Mouse (Mus musculus): ENCODE data around the gene Usp48. TPM values are rescaled to one million over a fixed set of nuclear protein-coding genes. Genes with fewer than 3 reads are reported as not detected.
A peak's percentile ranks its signal among the peaks of the same experiment; 100 is the strongest.

The Usp48 gene
- total RNA-seq, 2 experiments from 2014 or later, result 76.5 to 113 TPM

DNA sequence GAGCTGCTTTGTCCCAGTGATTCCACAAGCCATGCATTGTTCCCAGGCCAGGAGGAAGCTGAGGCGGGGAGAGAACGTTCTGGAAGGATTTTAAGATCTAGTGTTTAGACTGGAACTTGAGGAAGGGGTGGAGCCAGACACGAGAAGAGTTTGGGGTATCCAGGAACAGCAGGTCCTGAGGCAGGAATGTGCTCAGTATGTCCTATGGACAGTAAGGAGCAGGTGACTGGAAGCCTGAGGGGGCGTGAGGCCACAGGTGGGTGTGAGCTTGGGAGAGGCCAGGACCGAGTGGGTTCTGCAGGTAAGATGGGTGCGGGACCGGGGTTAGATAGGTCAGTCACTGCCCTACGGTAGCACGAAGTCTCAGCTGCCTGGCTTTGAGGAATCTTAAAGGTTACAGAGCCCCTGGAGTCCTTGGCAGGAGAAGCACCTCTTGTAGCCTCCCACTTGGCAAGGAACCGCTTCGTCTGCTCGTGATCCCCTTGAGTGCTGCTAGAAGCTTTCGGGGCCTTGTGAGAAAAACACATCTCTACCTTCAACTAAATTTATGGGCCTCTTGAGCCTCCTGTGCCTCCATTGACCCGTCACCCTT is 93.8 kb downstream of the Usp48 start:
- no peak for DNase-seq

GRCm38 (mm10) chr4:137692107-137692902 is 98.8 kb downstream of the Usp48 start:
- no peak for DNase-seq

DNA sequence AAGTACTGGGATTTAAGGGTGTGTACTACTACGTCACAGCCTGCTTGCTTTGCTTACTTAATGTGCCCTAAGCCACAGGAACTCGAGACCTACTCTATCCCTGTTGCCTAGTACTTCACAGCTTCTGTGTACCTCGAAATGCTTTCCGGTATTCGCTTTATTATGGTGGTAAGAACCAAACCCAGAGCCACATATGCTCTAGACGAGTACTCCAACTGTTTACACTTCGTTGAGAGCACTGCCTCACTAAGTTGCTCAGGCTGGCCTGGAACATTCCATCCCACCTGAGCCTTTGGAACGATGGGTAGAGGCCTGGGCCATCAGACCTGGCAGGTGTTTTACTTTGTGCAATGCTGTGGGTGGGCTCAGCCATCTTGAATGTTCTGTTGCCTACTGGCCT is 101.7 kb downstream of the Usp48 start:
- DNase-seq, result no peak

DNA sequence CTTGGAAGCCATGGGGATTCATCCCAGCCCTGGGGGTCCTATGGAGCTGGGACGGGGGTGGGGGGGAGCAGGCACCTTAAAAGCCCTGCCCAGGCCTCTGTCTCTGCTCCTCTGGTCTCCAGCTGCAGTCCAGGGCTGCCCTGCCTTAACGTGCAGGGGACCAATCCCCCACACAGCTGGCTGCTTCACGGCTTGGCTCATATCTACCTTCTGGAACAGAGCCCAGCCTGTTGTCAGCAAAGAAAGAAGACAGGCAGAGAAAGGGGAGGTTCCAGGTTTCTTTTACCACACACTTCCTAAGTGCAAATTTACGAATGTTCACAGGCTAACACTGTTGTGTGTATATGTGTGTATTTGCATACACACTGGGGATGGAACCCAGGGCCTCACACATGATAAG is 102.3 kb downstream of the Usp48 start:
- DNase-seq, result peak; percentile 64

- DNase-seq, result no peak
These were observed 103.8 kb downstream of the Usp48 start for GRCm38 (mm10) chr4:137697156-137697885.

- DNase-seq, result peak; percentile 66
These were observed 104.8 kb downstream of the Usp48 start for GRCm38 (mm10) chr4:137698076-137698985.

DNA sequence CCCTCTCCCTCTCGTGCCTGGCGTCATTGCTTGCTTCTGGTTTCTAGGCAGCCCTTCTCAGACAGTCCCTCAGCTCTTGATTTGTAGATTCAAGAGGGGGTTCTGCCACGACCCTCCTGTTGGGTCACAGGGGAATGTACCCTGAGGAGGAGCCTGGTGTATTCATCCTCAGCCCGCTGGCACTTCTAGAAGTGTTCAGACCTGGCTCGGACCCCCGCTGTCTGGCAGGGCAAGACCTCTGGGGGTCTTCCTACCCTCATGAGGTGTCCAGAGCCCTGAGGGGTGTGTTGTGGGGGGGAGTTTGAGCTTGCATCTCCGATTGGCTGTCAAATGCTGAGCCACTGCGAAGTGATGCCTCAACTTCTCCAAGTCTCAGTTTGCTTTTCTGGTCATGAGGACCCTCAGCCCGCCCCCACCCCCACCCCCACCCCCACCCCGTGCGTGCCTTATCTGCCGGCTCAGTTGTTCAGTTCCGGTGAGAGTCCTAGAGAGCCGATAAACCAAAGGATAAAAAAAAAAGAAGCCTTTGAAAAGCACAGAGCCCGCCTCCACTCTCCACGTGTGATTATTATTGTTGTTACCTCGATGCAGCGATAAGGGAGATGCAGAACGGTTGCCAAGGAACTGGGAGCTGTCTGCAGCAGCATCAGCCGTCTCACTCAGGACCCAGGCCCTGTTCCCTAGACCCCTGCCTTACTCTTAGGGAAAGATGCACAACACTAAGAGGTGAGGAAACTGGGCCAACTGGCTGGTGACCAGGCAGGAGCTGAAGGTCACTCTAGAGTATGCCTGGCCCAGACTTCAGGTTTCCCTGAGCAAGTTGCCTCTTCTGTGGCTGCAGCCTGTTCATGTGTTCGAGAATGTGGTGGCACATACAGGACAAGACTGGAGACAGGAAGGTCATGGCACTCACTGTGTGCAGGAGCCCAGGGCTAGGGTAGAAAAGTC is 106.0 kb downstream of the Usp48 start:
- peak; percentile 67 for DNase-seq

GRCm38 (mm10) chr4:137700960-137701359 is 107.4 kb downstream of the Usp48 start:
- no peak for DNase-seq

GRCm38 (mm10) chr4:137703077-137703476 is 109.5 kb downstream of the Usp48 start:
- DNase-seq, result no peak

- DNase-seq, result no peak
These were observed 111.0 kb downstream of the Usp48 start for GRCm38 (mm10) chr4:137704561-137704960.

DNA sequence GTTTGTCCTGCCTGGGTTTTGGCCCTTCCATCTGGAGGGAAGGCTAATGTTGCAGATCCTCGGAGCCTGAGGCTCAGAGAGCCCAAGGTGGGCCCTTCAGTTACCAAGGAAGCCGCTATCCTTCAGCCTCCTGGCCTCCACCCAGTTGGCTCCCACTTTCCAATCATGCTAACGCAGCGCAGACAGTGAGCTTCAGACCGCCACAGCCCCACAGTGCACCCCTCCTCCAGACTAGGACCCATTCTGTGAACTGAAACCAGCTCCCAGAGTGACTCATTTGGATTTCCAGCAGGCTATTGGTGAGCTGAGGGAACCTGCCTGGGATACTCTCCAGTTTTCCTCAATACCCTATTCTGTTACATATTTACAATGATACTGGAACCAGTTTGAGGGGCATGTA is 111.8 kb downstream of the Usp48 start:
- no peak for DNase-seq

- DNase-seq, result no peak
These were observed 113.0 kb downstream of the Usp48 start for GRCm38 (mm10) chr4:137706510-137706909.

- DNase-seq, result peak; percentile 97
These were observed 113.8 kb downstream of the Usp48 start for GRCm38 (mm10) chr4:137707216-137707990.

Other genes starting within 250 kb of the Usp48 start
- 100 to 1,000 TPM; 348 to 351 TPM for gene Cdc42, start 236.0 kb upstream of the Usp48 start, total RNA-seq (2021)
- gene Cela3a, start 184.0 kb upstream of the Usp48 start, total RNA-seq (2021), result not detected
- gene Cela3b, start 163.2 kb upstream of the Usp48 start, total RNA-seq (2021), result not detected
- gene 1700013G24Rik, start 140.5 kb upstream of the Usp48 start, total RNA-seq (2021), result not detected
- gene Hspg2, start 125.0 kb upstream of the Usp48 start, total RNA-seq (2021), result 100 to 1,000 TPM; 191 to 264 TPM
- not detected for gene Ldlrad2, start 19.2 kb upstream of the Usp48 start, total RNA-seq (2021)
- 10 to 100 TPM; 31.3 to 48.5 TPM for gene Rap1gap, start 71.0 kb downstream of the Usp48 start, total RNA-seq (2021)
- 10 to 100 TPM; 11.5 to 19.7 TPM for gene Alpl, start 202.6 kb downstream of the Usp48 start, total RNA-seq (2021)

All from adrenal gland, postnatal 10 days (tissue).